Mouse (Mus musculus) B cell, adult (primary cell): Measurements from ENCODE around the gene Sh2d1b2. TPM values are rescaled to one million over a fixed set of nuclear protein-coding genes. Genes with fewer than 3 reads are reported as not detected.

Source experiments
- total RNA-seq: library from RNA; stranded (reverse); gene quantifications from 4 replicates; pipeline ENCODE4 v1.2.4, GENCODE M21; 2023; ENCODE audit not compliant: inconsistent age

Sh2d1b2 gene
- total RNA-seq: not detected in 4 replicates

GRCm38 (mm10) chr1:170232688-170233087 is at the start of gene Sh2d1b2:
Gene Sh2d1b2, plus strand, starts transcription at chr1:170232749.

GRCm38 (mm10) chr1:170214757-170215522 is 17.6 kb upstream of the Sh2d1b2 start, which contains the start of gene Uhmk1:
Gene Uhmk1, minus strand, starts transcription at chr1:170215397.

GRCm38 (mm10) chr1:170277016-170277415 is 44.5 kb downstream of the Sh2d1b2 start, which contains the start of gene Sh2d1b1:
Gene Sh2d1b1, plus strand, starts transcription at chr1:170277320.

Other genes starting within 250 kb of the Sh2d1b2 start
- gene Ddr2, start 122.0 kb upstream of the Sh2d1b2 start, total RNA-seq: 0.09 to 0.29 TPM in 2 of 4 replicates, not detected in the others
- 51.1 to 70.5 TPM (median 64.7 TPM) in 4 replicates for gene Uap1, start 57.8 kb upstream of the Sh2d1b2 start, total RNA-seq
- 62.7 to 66.6 TPM (median 64.7 TPM) in 4 replicates for gene Uhmk1, start 17.4 kb upstream of the Sh2d1b2 start, total RNA-seq
- 0.96 to 2.0 TPM (median 1.1 TPM) in 4 replicates for gene Sh2d1b1, start 44.6 kb downstream of the Sh2d1b2 start, total RNA-seq
- gene Gm7694, start 73.6 kb downstream of the Sh2d1b2 start, total RNA-seq: 0.27 TPM in 1 of 4 replicates, not detected in the others
- gene Spata46, start 76.1 kb downstream of the Sh2d1b2 start, total RNA-seq: not detected in 4 replicates